Mouse (Mus musculus): ENCODE results near the gene Rad23a. TPM values are rescaled to one million over a fixed set of nuclear protein-coding genes. Genes with fewer than 3 reads are reported as not detected.

Gene Rad23a
- total and polyA plus RNA-seq, 3 experiments = 77.3 to 87.6 (median 85.1) TPM

GRCm38 (mm10) chr8:84845355-84846093 is 5.1 kb upstream of the Rad23a start:
- H3K27ac ChIP-seq = peak overlapping the region; percentile 97
- DNase-seq = peak; percentile 44 to 48
- intact Hi-C loops (cut with DNase I) = loop anchor here (5.0 kb wide), 1 partner anchor 57 kb away; the partner anchor contains the start of gene Klf1

GRCm38 (mm10) chr8:84844397-84845070 is 4.1 kb upstream of the Rad23a start:
- H3K4me3 ChIP-seq = peak overlapping the region; percentile 100; the same call in 1 of the 2 replicates
- no peak for TF ChIP-seq POLR2A (IDR thresholded peaks at IDR 0.05; ENCODE audit: insufficient read depth, low read depth, low read length)
- TF ChIP-seq EP300 (IDR thresholded peaks at IDR 0.05; ENCODE audit: insufficient read depth, low read depth, low read length) = no peak
- TF ChIP-seq CTCF (IDR thresholded peaks at IDR 0.05) = no peak
- peaks cover 16% of the 10 kb centered on the region for H3K36me3 ChIP-seq (ENCODE audit: control insufficient read depth, insufficient read depth, low read length)
- intact Hi-C loops (cut with DNase I) = loop anchor here (5.0 kb wide), 1 partner anchor 58 kb away; the partner anchor contains the start of gene Klf1
- no peaks in the 10 kb centered on the region for H3K27me3 ChIP-seq (ENCODE audit: control insufficient read depth, insufficient read depth, low read length)
- no peak for DNase-seq
- H3K79me2 ChIP-seq (replicated peaks; ENCODE audit: control insufficient read depth, insufficient read depth, low read length) = no peaks in the 10 kb centered on the region; the same call in 1 of the 2 replicates
- H3K4me1 ChIP-seq (ENCODE audit: control insufficient read depth, insufficient read depth, low read length) = peaks cover 5% of the 10 kb centered on the region
- no peak overlapping the region for H3K9ac ChIP-seq (ENCODE audit: low read depth, low read length)
- WGBS = 64% methylated on average over 9 of the region's 9 CpGs
- H3K27ac ChIP-seq = peak overlapping the region; percentile 5; the same call in 1 of the 2 replicates

More at GRCm38 (mm10) chr8:84845355-84846093, 5.1 kb upstream of the Rad23a start:
- Histone ChIP-seq H3K36me3 (ENCODE audit: control insufficient read depth, insufficient read depth, low read length) (peaks cover 15% of the 10 kb centered on the region), H3K27me3 (ENCODE audit: control insufficient read depth, insufficient read depth, low read length) (no peaks in the 10 kb centered on the region), H3K79me2 (replicated peaks; ENCODE audit: control insufficient read depth, insufficient read depth, low read length) (no peaks in the 10 kb centered on the region; the same call in 1 of the 2 replicates), H3K4me1 (ENCODE audit: control insufficient read depth, insufficient read depth, low read length) (peaks cover 5% of the 10 kb centered on the region), H3K4me3 (peak overlapping the region; percentile 100), H3K9ac (ENCODE audit: low read depth, low read length) (peak overlapping the region; percentile 88)
- WGBS = 8% methylated on average over 12 of the region's 12 CpGs
- TF ChIP-seq CTCF (IDR thresholded peaks at IDR 0.05) (peak; percentile 70), POLR2A (IDR thresholded peaks at IDR 0.05; ENCODE audit: insufficient read depth, low read depth, low read length) (no peak), EP300 (IDR thresholded peaks at IDR 0.05; ENCODE audit: insufficient read depth, low read depth, low read length) (no peak)

- intact Hi-C loops (cut with DNase I) = no loop called here
- WGBS = 60% methylated on average over 1 of the region's 1 CpGs
These were observed 1.0 kb upstream of the Rad23a start for GRCm38 (mm10) chr8:84841514-84841913.

GRCm38 (mm10) chr8:84839875-84840247 is 604 bp downstream of the Rad23a start:
- no peak for TF ChIP-seq POLR2A (IDR thresholded peaks at IDR 0.05; ENCODE audit: insufficient read depth, low read depth, low read length)
- TF ChIP-seq EP300 (IDR thresholded peaks at IDR 0.05; ENCODE audit: insufficient read depth, low read depth, low read length) = no peak
- TF ChIP-seq CTCF (IDR thresholded peaks at IDR 0.05) = no peak
- Histone ChIP-seq H3K36me3 (ENCODE audit: control insufficient read depth, insufficient read depth, low read length) (peaks cover 12% of the 10 kb centered on the region), H3K27ac (peak overlapping the region; percentile 79), H3K9ac (ENCODE audit: low read depth, low read length) (peak overlapping the region; percentile 74), H3K79me2 (replicated peaks; ENCODE audit: control insufficient read depth, insufficient read depth, low read length) (no peaks in the 10 kb centered on the region), H3K4me3 (peak overlapping the region; percentile 64), H3K4me1 (ENCODE audit: control insufficient read depth, insufficient read depth, low read length) (peaks cover 3% of the 10 kb centered on the region), H3K27me3 (ENCODE audit: control insufficient read depth, insufficient read depth, low read length) (no peaks in the 10 kb centered on the region)
- WGBS = under 1% methylated on average over 7 of the region's 7 CpGs
- DNase-seq = no peak
- intact Hi-C loops (cut with DNase I) = no loop called here

More at GRCm38 (mm10) chr8:84841514-84841913, 1.0 kb upstream of the Rad23a start:
- H3K36me3 ChIP-seq (ENCODE audit: control insufficient read depth, insufficient read depth, low read length) = peaks cover 18% of the 10 kb centered on the region
- H3K27ac ChIP-seq = no peak overlapping the region
- no peak overlapping the region for H3K4me3 ChIP-seq
- DNase-seq = no peak
- H3K27me3 ChIP-seq (ENCODE audit: control insufficient read depth, insufficient read depth, low read length) = no peaks in the 10 kb centered on the region
- no peaks in the 10 kb centered on the region; the same call in 1 of the 2 replicates for H3K79me2 ChIP-seq (replicated peaks; ENCODE audit: control insufficient read depth, insufficient read depth, low read length)
- H3K4me1 ChIP-seq (ENCODE audit: control insufficient read depth, insufficient read depth, low read length) = peaks cover 5% of the 10 kb centered on the region
- TF ChIP-seq EP300 (IDR thresholded peaks at IDR 0.05; ENCODE audit: insufficient read depth, low read depth, low read length) (no peak), POLR2A (IDR thresholded peaks at IDR 0.05; ENCODE audit: insufficient read depth, low read depth, low read length) (no peak), CTCF (IDR thresholded peaks at IDR 0.05) (no peak)
- no peak overlapping the region for H3K9ac ChIP-seq (ENCODE audit: low read depth, low read length)

GRCm38 (mm10) chr8:84839411-84839810 is 1.1 kb downstream of the Rad23a start:
- Histone ChIP-seq H3K4me3 (peak overlapping the region; percentile 64), H3K9ac (ENCODE audit: low read depth, low read length) (no peak overlapping the region), H3K27ac (no peak overlapping the region), H3K79me2 (replicated peaks; ENCODE audit: control insufficient read depth, insufficient read depth, low read length) (no peaks in the 10 kb centered on the region), H3K4me1 (ENCODE audit: control insufficient read depth, insufficient read depth, low read length) (no peaks in the 10 kb centered on the region), H3K36me3 (ENCODE audit: control insufficient read depth, insufficient read depth, low read length) (peaks cover 9% of the 10 kb centered on the region), H3K27me3 (ENCODE audit: control insufficient read depth, insufficient read depth, low read length) (no peaks in the 10 kb centered on the region)
- TF ChIP-seq EP300 (IDR thresholded peaks at IDR 0.05; ENCODE audit: insufficient read depth, low read depth, low read length) = no peak
- no peak for DNase-seq
- intact Hi-C loops (cut with DNase I) = no loop called here
- WGBS = 75% methylated on average over 2 of the region's 2 CpGs

Data from heart, adult 2 months (tissue).